Mouse (Mus musculus) heart, embryonic 16.5 days (tissue): ENCODE results near the gene Hist1h2bh. TPM values are rescaled to one million over a fixed set of nuclear protein-coding genes. Genes with fewer than 3 reads are reported as not detected.
A peak's percentile ranks its signal among the peaks of the same experiment; 100 is the strongest.

Experiments
- ATAC-seq: fragments of 200-750 bp; cut with Nextera tagmentation; replicated peaks from 2 replicates; pipeline ENCODE4 v1.8.0; 2017; ENCODE audit warnings: moderate number of reproducible peaks; ENCODE audit not compliant: insufficient read depth, low FRiP score; ENCODE audit errors: extremely low read depth
- H3K27ac ChIP-seq: fragments of 300-500 bp; sonication (generic); 2 replicates; pipeline ENCODE4 v1.5.1; 2014; ENCODE audit warnings: mild to moderate bottlenecking, low read length, control low read depth, moderate library complexity
- H3K27me3 ChIP-seq: fragments of 300-500 bp; sonication (generic); 2 replicates; pipeline ENCODE4 v1.6.1; 2014; ENCODE audit warnings: low read length, mixed read lengths; ENCODE audit not compliant: control insufficient read depth, insufficient read depth
- H3K36me3 ChIP-seq: fragments of 300-500 bp; sonication (generic); 2 replicates; pipeline ENCODE4 v1.6.1; 2014; ENCODE audit not compliant: control insufficient read depth, insufficient read depth
- H3K4me1 ChIP-seq: fragments of 300-500 bp; sonication (generic); 2 replicates; pipeline ENCODE4 v1.6.1; 2014; ENCODE audit warnings: low read length, mixed read lengths; ENCODE audit not compliant: control insufficient read depth, insufficient read depth
- H3K4me2 ChIP-seq: fragments of 300-500 bp; sonication (generic); 2 replicates; pipeline ENCODE4 v1.6.1; 2014; ENCODE audit warnings: low read depth, mild to moderate bottlenecking, control low read depth, low read length
- H3K4me3 ChIP-seq: fragments of 300-500 bp; sonication (generic); 2 replicates; pipeline ENCODE4 v1.5.1; 2014; ENCODE audit warnings: mild to moderate bottlenecking, control low read depth, low read length
- H3K9ac ChIP-seq: fragments of 300-500 bp; sonication (generic); 2 replicates; pipeline ENCODE4 v1.6.1; 2014; ENCODE audit warnings: low read length, control low read depth
- H3K9me3 ChIP-seq: fragments of 300-500 bp; sonication (generic); replicated peaks from 2 replicates; pipeline ENCODE4 v1.6.1; 2016; ENCODE audit warnings: low read length; ENCODE audit not compliant: control insufficient read depth
- WGBS: fragments of 180-500 bp; shearing (Covaris S2); extraction: QIAGEN DNeasy Blood & Tissue Kit; methylation state at CpG from one replicate; pipeline ENCODE4 v1.1.7; 2014; 5-methylcytosine and 5-hydroxymethylcytosine counted together
- polyA plus RNA-seq: library from polyadenylated mRNA; unstranded; fragments of >200 nt; fragmentation: Nextera tagmentation; extraction: Ambion mirVana; gene quantifications from 2 replicates; pipeline ENCODE4 v1.2.1, GENCODE M21; 2015

The Hist1h2bh gene
- polyA plus RNA-seq, 1 experiment from 2014 or later, result 0.38 TPM

- WGBS, result under 1% methylated on average over 19 of the region's 19 CpGs
- ATAC-seq, result peak; percentile 47; the same call in 1 of the 2 replicates
- Histone ChIP-seq H3K9me3 (no peaks in the 10 kb centered on the region), H3K4me1 (peaks cover 5% of the 10 kb centered on the region; the same call in 1 of the 2 replicates), H3K9ac (peak overlapping the region; percentile 70), H3K27ac (peak overlapping the region; percentile 86), H3K4me3 (peak overlapping the region; percentile 71), H3K4me2 (peak overlapping the region; percentile 94), H3K27me3 (no peaks in the 10 kb centered on the region), H3K36me3 (no peaks in the 10 kb centered on the region)
Observed at GRCm38 (mm10) chr13:23516822-23517602, 26.2 kb downstream of the Hist1h2bh start.

GRCm38 (mm10) chr13:23515826-23516620, 27.2 kb downstream of the Hist1h2bh start:
- 55% methylated on average over 15 of the region's 15 CpGs for WGBS
- ATAC-seq, result no peak
- peak overlapping the region; percentile 2; the same call in 1 of the 2 replicates for H3K4me3 ChIP-seq
- no peaks in the 10 kb centered on the region for H3K9me3 ChIP-seq
- H3K4me1 ChIP-seq, result 0 out of 2 replicates have a peak, but pooled peaks cover 3% of the 10 kb centered on the region
- no peaks in the 10 kb centered on the region for H3K36me3 ChIP-seq
- H3K9ac ChIP-seq, result no peak overlapping the region; the same call in 1 of the 2 replicates
- peak overlapping the region; percentile 65 for H3K4me2 ChIP-seq
- no peak overlapping the region for H3K27ac ChIP-seq
- H3K27me3 ChIP-seq, result no peaks in the 10 kb centered on the region

GRCm38 (mm10) chr13:23515281-23515680, 27.9 kb downstream of the Hist1h2bh start:
- Histone ChIP-seq H3K4me3 (no peak overlapping the region), H3K27ac (no peak overlapping the region), H3K4me2 (no peak overlapping the region), H3K9me3 (no peaks in the 10 kb centered on the region), H3K27me3 (no peaks in the 10 kb centered on the region), H3K36me3 (no peaks in the 10 kb centered on the region), H3K9ac (no peak overlapping the region), H3K4me1 (peaks cover 4% of the 10 kb centered on the region; the same call in 1 of the 2 replicates)
- WGBS, result 78% methylated on average over 5 of the region's 5 CpGs
- no peak for ATAC-seq

- H3K4me3 ChIP-seq, result no peak overlapping the region
- no peak overlapping the region for H3K9ac ChIP-seq
- no peak for ATAC-seq
- H3K27ac ChIP-seq, result no peak overlapping the region
- no peaks in the 10 kb centered on the region for H3K27me3 ChIP-seq
- no peaks in the 10 kb centered on the region for H3K36me3 ChIP-seq
- H3K4me2 ChIP-seq, result no peak overlapping the region
- H3K4me1 ChIP-seq, result peaks cover 6% of the 10 kb centered on the region; the same call in 1 of the 2 replicates
- no peaks in the 10 kb centered on the region for H3K9me3 ChIP-seq
- WGBS, result 80% methylated on average over 1 of the region's 1 CpGs
Observed at GRCm38 (mm10) chr13:23513517-23513916, 29.7 kb downstream of the Hist1h2bh start.

- no peak overlapping the region for H3K4me2 ChIP-seq
- no peak for ATAC-seq
Observed at GRCm38 (mm10) chr13:23510127-23510526, 33.1 kb downstream of the Hist1h2bh start.

GRCm38 (mm10) chr13:23506819-23507515, 36.2 kb downstream of the Hist1h2bh start:
- Histone ChIP-seq H3K27ac (peak overlapping the region; percentile 31; the same call in 1 of the 2 replicates), H3K27me3 (no peaks in the 10 kb centered on the region), H3K4me1 (peaks cover 16% of the 10 kb centered on the region), H3K9ac (no peak overlapping the region), H3K4me2 (peak overlapping the region; percentile 65), H3K36me3 (no peaks in the 10 kb centered on the region), H3K9me3 (no peaks in the 10 kb centered on the region), H3K4me3 (peak overlapping the region; percentile 46; the same call in 1 of the 2 replicates)
- WGBS, result 33% methylated on average over 14 of the region's 14 CpGs
- ATAC-seq, result no peak

More at GRCm38 (mm10) chr13:23510127-23510526, 33.1 kb downstream of the Hist1h2bh start:
- no peaks in the 10 kb centered on the region for H3K36me3 ChIP-seq
- H3K9me3 ChIP-seq, result no peaks in the 10 kb centered on the region
- H3K27ac ChIP-seq, result no peak overlapping the region
- 38% methylated on average over 1 of the region's 1 CpGs for WGBS
- H3K27me3 ChIP-seq, result no peaks in the 10 kb centered on the region
- peaks cover 13% of the 10 kb centered on the region for H3K4me1 ChIP-seq
- no peak overlapping the region for H3K9ac ChIP-seq
- H3K4me3 ChIP-seq, result no peak overlapping the region

GRCm38 (mm10) chr13:23506351-23506750, 36.8 kb downstream of the Hist1h2bh start:
- Histone ChIP-seq H3K4me3 (peak overlapping the region; percentile 46), H3K36me3 (no peaks in the 10 kb centered on the region), H3K9me3 (no peaks in the 10 kb centered on the region), H3K27me3 (no peaks in the 10 kb centered on the region), H3K27ac (peak overlapping the region; percentile 31; the same call in 1 of the 2 replicates), H3K4me2 (peak overlapping the region; percentile 65), H3K9ac (peak overlapping the region; percentile 60), H3K4me1 (peaks cover 20% of the 10 kb centered on the region)
- ATAC-seq, result no peak
- WGBS, result 13% methylated on average over 13 of the region's 13 CpGs

- Histone ChIP-seq H3K27me3 (no peaks in the 10 kb centered on the region), H3K27ac (peak overlapping the region; percentile 23; the same call in 1 of the 2 replicates), H3K4me2 (peak overlapping the region; percentile 65), H3K4me3 (peak overlapping the region; percentile 46), H3K4me1 (peaks cover 20% of the 10 kb centered on the region), H3K36me3 (no peaks in the 10 kb centered on the region), H3K9me3 (no peaks in the 10 kb centered on the region), H3K9ac (peak overlapping the region; percentile 60)
- ATAC-seq, result 0 out of 2 replicates have a peak, but pooled peaks have one; percentile 37
- WGBS, result 17% methylated on average over 14 of the region's 14 CpGs
Observed at GRCm38 (mm10) chr13:23505662-23506345, 37.4 kb downstream of the Hist1h2bh start.
